Mouse (Mus musculus) mouse embryonic stem cell (cell line): ENCODE results near the gene Actr3b.

Experiments used
- in situ Hi-C, 2 experiments: fragments of 300-500 bp; cut with MboI; formaldehyde crosslinking; loops; 1 replicate in 1 of 2; 3 replicates in 1 of 2; pipeline ENCODE4 v1.14.3; 2019 to 2020; ENCODE audit warnings: low sequenced_read_pairs in 2 of 2, low pct_unique_long_range_greater_than_20kb in 1 of 2, mixed read lengths in 1 of 2; ENCODE audit not compliant: unreplicated experiment in 1 of 2

Gene Actr3b

DNA sequence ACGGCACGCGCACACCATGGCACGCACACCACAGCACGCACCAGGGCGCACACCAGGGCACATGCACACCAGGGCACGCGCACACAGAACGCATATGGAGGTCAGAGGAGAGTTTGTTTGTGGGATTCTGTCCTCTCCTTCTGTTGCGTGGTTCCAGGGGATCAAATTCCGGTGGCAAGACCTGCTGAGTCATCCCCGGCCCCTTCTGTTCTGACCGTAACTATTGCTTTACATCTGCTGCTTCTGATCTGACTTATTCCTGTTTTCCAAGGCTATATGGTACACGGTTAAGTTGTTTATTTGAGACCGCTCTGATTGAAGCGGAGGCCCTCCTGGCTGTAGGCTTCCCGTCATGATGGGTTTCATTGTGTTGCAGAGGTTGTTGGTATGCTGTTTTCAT, 9.2 kb downstream of the Actr3b start:
- in situ Hi-C loops: no loop called here

DNA sequence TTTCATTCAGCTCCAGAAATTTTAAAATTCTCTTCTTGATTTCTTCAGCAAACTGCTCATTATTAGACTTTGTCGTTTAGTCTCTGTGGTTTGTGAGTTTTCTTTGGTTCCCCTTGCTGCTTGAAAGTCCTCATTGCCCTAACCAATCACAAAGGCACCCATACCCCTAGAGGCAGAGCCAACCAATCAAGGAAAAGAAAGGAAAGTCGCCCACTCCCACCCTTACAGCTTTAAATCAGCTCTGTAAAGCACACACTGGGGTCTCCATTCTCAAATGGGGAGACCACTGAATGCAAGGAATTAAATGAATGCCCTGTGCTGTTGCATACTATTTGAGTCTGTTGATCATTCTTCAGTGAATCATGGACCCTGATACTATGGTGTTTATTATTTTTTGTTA, 9.6 kb downstream of the Actr3b start:
- in situ Hi-C loops: no loop called here

DNA sequence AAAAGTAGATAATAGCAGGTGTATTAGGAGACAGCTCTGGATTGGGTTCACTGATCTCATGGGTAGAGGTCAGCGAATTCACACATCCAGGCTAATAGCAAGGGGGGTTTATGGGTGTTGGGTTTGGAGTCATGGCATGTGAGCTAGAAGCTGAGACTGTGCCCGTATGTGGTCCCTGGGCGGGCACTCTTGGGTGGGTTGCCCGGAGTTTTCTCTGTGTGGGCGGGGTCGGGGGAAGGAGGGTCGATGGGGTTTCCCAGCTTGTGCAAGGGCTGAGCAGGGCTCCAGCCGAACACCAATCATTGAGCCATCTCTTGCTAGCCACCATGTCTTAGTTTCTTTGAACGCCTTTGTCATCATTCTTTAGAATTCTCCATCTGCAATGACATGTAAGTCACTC, 12.7 kb downstream of the Actr3b start:
- in situ Hi-C loops: no loop called here

DNA sequence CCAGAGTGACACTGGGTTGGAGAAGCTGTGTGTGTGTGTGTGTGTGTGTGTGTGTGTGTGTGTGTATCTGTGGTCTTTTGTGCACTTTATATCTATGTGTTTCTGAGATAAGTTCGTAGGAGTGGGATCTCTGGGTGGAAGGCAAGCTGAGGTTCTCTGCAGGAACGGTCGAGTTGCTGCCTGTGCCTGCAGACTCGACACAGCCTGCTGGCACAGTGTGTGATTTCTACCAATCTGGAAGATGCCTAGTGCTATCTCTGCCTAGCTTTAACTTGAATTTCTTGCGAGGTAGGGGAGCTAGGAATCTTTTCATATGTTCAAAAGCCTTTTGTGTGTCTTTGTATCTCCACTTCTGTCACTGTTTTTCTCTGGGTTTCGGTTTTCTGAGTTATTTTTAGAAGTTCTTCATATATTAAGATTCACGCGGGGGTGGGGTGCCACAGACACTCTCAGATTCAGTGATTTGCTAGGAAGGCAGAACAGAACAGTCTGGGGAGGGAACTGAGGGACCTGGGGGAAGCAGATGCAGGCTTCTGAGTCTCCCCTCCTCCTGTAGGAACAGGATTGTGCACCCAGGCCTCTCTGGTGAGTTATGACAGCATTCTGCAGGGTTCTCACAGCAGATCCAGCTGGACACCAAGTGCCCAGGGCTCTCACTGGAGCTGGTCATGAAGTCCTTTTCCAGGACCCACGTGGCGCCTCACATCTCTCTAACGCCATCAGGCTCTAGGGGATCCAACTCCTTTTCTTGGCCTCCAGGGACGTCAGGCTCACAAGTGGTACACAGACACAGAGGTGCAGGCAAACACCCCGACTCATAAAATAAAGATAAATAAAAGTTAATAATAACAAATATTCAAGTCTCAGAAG, 14.4 kb downstream of the Actr3b start:
- in situ Hi-C loops: no loop called here

DNA sequence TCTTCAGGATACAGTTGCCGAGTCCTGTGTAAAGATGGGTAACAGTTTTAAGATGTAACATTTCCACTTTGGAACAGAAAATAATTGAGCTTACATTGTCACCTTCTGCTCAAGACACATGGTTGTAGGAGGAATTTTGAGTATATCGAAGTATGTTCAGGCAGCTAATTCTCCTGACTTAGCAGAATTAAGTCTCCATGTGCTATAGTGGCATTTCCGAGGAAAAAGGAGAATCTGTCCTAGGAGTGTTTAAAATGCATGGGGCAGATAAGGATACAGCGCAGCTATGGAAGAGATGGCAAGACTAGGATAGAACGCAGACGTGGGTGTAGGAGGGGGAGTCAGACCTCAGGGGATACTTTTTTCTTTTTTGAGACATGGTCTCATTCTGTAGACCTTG, 31.8 kb downstream of the Actr3b start:
- in situ Hi-C loops: no loop called here

DNA sequence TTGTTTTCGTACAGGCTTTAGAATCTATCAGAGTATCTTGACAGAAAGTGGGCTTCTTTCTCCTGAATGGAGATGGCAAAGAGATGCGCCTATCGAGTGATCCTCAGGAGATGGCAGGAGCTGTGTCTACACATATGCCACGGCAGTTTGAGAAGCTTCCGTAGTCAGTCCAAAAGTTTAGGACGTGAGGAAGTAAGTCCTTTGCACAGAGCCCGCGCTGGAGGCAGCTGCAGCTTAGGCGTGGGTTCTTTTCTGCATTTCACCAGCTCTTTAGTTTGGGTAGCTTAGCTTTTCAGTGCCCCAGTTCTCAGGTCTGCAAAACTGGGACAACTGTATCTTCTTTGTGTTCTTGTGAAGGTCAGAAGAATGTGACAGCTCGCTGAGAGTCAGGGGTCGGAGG, 38.0 kb downstream of the Actr3b start:
- in situ Hi-C loops: no loop called here

DNA sequence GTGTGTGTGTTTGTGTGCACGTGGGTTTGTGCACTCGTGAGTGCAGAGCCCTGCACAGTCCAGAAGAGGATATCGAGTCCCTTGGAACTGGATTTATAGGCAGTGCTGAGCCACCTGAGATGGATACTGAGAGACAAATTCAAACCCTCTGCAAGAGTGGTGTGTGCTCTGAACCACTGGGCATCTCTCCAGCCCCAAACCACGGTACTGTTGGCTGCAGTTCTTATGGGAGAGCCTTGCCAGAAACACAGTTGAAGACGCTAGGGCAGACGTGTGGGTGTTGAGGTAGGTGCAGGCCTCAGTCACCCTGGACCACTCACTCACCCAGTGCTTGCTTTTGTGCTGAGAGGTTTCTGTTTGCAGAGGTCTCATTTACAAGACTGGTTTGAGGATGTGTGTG, 41.1 kb downstream of the Actr3b start:
- in situ Hi-C loops: no loop called here

DNA sequence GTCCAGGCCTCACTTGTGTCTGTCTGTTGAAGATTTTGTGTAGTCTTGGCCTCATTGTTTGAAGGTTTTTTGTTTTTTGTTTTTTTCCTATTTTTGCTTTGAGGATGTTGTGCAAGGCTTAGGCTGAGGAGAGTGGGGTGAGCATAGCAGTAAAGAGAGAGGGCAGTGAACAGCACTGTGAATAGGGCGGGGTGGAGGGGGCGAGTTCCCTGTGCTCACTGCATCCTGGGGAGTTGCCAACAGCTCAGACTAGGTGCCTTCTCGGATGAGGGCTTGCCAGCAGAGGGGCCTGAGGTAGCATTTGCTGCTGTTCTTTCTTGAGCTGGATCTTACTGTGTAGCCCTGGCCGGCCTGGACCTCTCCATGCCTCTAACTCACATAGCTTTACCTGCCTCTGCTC, 41.9 kb downstream of the Actr3b start:
- in situ Hi-C loops: no loop called here

DNA sequence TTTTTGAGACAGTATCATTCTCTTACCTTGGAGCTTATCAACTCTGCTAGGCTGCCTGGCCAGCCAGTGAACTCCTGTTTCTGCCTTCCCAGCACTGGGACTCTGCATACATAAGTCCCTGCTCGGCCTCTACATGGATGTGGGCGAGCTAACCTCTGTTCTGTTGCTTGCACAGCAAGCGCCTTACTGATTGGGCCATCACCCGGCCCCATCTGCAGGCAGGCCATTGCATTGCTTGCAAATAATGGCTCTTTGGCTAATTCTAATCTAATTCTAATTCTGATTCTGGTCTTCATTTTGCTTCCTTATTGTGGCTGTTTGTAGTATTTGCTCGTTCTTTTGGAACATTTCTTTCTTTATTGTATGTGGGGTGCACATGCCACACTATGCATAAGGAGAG, 44.8 kb downstream of the Actr3b start:
- in situ Hi-C loops: no loop called here

DNA sequence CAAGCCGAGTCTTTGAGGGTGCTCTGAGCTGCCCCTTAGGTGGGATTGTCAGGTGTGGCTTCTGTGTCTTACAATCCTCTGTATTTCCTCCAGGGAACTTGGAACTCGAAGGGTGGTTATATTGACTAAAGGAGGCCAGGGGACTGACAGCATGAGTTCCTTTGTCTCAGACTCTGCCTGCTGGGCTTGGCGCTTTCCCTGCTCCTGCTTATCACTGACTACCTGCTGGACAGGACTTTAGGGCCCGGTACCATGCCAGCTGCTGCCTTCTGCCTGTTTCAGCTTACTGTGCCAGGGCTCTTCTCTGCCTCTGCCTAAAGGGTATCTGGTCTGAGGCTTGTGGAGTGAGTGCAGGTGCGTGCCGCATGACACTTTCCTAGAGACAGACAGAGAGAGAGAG, 53.1 kb downstream of the Actr3b start:
- in situ Hi-C loops: no loop called here

DNA sequence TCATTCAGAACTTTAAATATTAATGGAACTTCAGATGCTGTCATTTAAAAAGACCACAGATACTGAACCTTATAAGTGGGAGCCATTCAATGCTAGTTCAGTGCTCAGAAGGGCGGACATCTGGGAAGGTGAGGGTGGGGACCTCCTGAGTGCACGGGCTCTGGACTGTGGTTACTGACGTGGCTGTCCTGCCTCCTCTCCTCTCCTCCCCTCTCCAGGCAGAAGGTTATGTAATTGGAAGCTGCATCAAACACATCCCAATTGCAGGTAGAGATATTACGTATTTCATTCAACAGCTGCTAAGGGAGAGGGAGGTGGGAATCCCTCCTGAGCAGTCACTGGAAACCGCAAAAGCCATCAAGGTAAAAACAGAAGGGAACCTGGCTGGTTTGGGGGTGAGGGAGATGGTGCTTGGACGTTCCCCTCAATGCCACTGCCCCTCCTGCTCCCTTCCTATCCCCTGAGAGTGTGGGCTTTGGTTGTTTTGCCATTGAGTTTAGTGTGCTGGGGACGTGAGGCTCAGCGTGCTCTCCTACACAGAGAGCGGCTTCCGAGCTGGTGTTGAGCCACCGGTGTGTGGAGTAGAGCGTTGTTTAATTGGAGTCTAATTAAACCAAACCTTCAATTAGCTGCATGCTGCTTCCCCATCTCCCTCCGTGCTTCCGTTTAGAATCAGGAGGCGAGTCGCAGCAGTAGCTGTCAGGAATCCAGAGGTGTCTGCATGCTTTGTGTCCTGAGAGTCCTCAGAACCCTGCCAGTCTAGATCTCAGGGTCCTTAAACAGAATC, 69.7 kb downstream of the Actr3b start:
- in situ Hi-C loops: no loop called here

DNA sequence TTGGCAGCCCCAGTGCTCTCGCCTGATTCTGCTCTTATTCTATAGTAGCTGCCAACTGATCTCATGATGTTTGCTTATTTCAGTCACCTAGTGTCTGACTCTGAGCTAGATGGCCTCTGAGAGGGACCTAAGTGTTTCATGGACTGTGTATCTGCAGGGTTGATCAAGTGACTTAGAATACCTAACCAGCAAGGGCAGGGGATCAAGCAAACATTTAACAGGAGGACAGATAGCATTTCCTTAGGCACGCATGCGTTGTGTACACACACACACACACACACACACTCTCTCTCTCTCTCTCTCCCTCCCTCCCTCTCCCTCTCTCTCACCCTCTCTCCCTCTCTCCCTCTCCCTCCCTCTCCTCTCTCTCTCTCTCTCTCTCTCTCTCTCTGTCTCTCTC, 71.0 kb downstream of the Actr3b start:
- in situ Hi-C loops: no loop called here

DNA sequence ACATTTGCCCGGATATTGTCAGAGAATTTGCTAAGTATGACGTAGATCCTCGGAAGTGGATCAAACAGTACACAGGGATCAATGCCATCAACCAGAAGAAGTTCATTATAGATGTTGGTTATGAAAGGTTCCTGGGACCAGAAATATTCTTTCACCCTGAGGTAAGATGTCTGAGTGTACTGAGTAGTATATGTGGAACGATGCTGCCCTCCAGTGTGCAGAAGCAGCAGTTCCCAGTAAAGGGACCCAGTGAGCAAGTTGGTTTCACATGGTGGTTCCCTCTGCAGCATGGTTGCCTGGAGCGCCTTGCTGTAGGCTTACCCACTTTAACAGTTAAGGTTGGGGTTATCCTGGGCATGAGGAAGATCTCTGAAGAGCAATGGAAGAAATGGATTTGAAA, 71.8 kb downstream of the Actr3b start:
- in situ Hi-C loops: no loop called here

DNA sequence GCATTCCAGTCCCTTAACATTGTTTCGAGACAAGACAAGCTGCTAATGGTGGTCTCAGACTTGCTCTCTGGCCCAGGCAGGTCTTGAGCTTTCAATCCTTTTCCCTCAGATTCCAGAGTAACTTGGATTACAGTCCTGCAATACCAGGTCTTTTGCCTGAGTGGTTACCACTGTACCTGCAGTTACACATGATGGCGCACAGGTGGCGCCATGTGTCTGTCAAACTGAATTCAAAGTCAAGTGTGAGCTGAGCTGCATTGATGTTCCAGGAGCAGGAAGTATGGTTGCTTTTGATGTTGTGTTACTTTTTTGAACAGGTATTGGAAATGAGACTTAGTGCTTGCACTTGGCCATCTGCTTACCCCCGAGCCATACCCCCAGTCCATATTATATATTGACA, 79.6 kb downstream of the Actr3b start:
- in situ Hi-C loops: no loop called here

DNA sequence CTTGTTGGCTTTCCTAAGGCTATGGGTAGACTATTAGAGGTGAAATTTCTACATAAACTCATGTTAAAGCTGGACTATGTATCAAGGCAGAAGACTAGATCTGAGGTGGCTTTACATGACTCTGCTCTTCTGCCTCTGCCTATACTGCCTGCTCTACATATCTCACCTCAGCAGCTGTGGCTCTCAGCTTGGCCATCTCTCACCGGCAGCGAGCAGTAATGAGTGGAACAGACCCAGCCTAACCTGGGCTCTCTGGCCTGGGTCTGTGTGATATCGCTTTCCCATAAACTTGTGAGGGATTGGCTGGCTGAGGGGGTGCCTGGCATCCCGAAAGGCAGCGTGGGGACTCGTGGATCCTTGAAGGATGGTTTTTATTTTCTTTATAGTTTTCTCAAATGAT, 86.8 kb downstream of the Actr3b start:
- in situ Hi-C loops: no loop called here

DNA sequence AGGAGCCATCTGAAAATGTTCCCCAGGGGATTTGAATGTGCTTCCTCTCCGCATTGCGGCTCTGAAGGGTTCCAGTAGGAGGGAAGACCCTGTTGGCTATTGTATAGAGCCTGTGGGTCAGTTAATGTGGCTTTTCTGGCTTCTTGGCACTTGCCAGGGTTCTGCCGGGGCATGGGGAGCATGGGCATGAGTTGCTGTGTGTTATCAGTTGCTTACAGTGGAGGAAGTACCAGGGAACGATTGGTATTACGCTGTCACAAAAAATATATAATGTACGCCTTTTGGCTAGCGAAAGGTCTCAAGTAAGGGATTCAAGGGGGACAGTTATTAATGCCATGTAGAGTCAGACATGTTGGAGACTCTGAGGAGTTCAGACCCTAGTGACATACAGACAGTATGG, 87.4 kb downstream of the Actr3b start:
- in situ Hi-C loops: no loop called here

DNA sequence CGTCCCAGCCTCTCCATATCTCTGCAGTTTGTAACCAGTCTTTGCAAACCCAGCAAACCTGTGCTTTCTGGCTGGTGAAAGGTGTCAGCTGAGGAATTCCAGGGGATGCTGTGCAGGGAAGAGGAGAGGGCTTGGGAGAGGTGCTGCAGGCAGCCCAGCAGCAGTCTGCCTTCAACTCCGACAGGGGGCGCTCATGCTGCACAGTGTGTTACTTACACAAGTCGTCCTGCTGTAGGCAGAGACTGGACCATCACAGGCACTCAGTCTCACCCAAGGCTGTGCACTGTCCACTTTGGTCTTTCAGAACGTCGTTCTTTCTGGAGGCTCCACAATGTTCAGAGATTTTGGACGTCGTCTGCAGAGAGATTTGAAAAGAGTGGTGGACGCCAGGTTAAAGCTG, 88.3 kb downstream of the Actr3b start:
- in situ Hi-C loops: no loop called here

DNA sequence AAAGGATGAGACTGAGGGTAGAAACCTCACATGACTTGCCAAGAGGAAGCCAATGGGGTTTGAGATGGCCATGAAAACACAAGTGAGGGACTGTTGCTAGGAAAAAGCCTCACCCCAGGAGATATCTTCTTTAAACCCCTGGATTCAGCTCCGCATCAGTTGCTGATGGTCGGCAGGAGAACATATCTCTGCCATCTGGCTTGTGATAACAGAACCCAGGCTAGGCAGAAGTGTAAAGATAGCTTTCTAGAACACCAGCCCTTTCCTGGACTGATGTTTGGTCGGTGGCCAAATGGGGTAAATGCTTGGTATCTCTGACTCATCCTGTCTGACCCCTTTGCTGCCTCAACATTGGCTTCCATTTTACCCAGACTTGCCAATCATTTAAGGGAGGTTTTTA, 106.4 kb downstream of the Actr3b start:
- in situ Hi-C loops: no loop called here

DNA sequence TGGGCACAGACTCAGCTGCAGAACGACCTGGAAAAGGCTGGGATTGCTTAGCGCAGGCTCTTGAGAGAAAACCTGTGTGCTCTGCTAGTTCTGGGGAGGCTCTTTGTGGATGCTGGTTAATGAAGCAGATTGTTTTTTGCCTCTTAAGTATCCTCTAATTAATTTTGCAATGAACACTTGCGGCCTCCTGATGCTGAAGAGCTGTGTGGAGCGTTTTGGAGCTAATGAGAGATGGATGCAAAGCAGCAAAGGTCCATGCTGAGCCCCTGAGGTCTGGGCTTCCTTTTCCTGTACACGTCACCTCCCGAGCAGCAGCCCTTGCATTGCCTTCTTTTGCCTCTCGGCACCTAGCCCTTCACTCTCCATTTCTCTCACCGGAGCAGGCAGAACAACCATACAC, 110.1 kb downstream of the Actr3b start:
- in situ Hi-C loops: no loop called here

DNA sequence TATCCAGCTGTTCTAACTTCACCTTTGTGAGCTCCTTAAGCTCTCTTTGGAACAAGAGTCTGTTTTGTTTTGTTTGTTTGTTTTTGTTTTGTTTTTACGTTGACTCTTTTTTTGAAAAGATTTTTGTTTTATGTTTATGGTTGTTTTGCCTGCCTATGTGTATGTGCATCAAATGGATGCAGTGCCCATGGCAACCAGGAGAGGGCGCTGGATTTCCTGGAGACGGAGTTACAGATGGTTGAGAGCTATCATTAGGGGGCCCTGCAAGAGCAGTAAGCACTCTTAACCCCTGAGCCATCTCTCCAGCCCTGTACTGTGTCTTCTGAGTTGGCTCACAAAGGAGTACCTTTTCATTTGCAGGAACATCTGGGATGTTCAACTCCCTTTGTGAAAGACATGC, 110.8 kb downstream of the Actr3b start:
- in situ Hi-C loops: no loop called here
